Mouse (Mus musculus): Measurements from ENCODE around the gene Pstk.
"Not testable (repeated sequence)": the region's sequence is repeated elsewhere in the genome, so short reads cannot be mapped to it uniquely, and the experiment has no call there.

The Pstk gene

DNA sequence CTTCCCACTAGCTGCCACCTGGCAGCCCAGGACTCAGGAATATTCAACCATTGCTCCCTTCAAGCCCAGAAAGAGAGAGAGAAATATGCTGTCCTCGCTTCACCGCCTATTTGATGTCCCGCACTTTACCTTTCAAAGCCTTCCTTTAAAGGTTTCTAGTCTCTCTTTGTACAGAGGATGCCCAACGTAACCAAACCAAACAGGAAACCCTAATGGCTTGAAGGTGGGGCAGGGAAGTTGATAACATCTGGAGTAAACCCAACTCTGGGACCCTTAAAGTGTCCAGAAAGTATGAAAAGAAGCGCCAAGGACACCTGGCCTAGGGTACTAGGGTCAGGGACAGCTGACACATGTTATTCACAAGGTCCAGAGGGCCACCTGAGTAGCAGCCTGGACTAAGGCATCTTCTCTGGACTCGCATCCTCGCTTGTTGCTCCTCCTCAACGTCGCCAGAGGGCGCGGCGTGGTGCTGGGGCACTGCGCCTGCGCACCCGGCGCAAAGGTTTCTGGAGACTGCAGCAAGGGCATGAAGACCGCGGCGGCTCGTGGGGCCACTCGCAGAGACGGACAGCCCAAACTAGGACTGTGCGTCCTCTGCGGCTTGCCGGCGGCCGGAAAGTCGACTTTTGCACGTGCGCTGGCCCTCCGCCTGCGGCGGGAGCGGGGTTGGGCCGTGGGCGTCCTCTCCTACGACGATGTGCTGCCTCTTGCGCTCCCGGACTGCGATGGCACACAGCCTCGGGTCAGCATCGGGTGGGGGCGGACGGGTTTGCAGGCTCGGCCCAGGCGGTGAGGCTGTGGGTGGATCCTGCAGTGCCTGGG, at the start of gene Pstk:
TSS of gene Pstk (plus strand) at position 494 of the 822 bp plus-strand sequence.
- DNase-seq (ENCODE audit: low spot score in 2 of 2): peak; percentile 74 to 83

DNA sequence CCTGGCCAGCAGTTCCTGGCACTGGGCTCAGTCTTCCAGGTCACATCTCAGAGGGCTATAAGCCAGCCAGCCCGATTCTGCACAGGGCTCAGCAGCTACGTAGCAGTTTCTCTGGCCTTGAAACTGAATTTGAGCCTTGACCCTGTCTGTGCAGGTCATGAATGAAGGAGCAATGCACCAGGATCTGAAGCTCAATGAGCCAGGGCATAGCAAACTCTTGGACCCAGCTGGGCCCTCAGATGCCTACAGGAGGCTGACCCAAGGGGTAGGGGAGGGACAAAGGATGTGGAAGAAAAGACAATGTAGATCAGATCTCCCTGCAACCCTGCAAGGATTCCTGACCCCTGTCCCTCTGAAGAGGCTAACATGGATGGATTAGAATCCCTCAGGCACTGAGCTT, 48.7 kb upstream of the Pstk start, which contains the start of gene Cuzd1:
TSS of gene Cuzd1 (minus strand) at position 101 of the 400 bp plus-strand sequence.
- no peak for DNase-seq (ENCODE audit: low spot score in 2 of 2)

DNA sequence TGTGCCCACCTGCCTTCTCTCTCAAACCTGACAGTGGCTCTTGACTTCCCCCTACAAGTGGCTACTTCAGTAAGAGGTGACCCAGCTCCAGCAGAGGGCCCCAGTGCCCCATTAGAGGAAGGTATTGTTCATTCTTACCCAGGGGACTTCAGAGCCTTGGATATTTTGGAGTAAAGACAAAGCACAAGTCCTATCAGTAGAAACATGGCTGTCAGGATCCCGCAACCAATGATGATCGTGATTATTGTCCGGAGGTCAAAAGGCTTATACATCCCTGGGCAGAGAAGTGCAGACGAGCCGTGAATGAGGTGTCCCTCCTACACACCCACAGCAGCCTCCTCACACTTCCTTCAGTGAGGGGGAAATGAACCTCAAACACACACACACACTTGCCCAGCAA, 43.9 kb upstream of the Pstk start:
- no peak for DNase-seq (ENCODE audit: low spot score in 2 of 2)

DNA sequence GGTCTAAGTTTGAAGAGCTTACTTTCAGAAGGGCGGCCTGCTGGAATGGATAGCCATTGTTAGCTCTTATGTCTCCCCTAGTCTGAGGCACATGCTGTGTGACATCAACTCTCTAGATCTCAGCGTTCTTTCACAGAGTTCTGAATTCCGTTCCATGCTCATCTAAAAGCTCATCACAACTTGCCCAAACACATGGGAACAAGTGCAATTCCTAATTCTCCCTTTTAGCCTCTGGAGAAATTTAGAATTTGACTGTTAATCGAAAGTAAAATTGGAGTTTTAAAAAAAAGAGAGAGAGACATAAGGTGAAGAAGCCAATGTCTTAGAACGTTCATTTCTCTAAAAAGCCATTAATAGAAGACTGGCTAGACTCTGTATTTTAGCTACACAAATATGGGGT, 41.5 kb upstream of the Pstk start, which contains the start of gene Fam24b:
TSS of gene Fam24b (minus strand) at position 101 of the 400 bp plus-strand sequence.
- no peak for DNase-seq (ENCODE audit: low spot score in 2 of 2)

DNA sequence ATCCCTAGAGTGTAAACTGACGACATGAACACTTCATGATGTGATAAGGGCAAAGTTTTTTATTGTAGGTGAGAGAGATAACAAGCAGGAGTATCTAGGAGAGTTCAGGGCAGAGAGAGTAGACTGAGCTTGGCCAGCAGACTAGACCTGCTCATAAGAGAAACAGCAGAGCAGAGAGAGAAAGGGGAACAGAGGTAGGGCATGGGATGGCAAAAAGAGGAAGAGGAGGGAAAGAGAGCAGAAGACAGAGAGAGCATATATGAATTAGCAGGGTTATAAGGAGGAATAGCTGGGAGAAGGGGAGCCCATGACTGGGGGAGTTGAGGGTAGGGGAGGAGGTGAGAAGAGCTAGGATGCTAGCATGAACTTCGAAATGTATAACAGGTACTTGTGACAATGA, 39.3 kb upstream of the Pstk start:
- DNase-seq (ENCODE audit: low spot score in 2 of 2): no peak

DNA sequence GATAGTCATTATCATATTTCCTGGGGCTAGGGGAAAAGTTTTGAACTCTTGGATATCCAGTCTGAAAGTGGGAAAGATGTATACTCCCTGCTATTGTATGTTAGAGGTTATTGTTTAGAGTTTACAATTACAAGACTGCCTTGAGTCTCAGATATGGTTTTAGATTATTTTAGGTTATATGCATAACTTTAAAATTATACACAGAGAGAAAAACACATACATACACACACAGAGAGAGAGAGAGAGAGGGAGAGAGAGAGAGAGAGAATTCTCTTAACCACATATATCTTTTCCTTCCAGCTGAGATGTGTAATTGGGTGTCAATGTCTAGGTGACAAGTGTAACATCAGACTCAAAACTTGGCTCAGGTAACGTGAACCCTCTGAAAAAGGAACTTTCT, 37.4 kb upstream of the Pstk start, which contains the start of gene Fam24a:
TSS of gene Fam24a (plus strand) at position 301 of the 400 bp plus-strand sequence.
- DNase-seq (ENCODE audit: low spot score in 2 of 2): no peak

DNA sequence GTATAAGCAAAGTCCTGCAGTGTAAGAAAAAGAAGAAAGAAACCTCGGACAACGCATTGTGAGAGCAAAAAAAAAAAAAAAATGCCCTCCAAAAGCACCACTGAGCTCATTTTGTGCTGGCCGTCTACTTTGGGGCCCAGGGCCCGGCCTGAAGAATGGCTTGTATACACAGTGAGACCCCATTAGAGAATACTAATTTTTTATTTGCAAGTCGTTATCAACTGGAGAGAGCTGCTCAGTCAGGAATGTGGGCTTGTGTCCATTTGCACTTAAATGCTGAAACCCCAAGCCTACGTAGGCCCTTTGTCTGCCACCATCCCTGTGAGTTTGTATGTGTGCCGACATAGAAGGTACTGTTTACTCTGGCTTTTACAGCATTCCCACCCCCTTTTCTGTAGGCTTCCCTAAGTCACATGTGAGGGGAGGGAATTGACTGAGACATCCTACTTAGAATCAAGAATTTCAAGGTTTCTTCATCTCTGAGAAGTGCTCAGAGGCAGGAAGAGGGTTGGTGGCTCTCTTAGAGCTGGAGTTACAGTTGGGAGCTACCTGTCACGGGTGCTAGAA, 33.4 kb upstream of the Pstk start:
- DNase-seq (ENCODE audit: low spot score in 2 of 2): no peak

DNA sequence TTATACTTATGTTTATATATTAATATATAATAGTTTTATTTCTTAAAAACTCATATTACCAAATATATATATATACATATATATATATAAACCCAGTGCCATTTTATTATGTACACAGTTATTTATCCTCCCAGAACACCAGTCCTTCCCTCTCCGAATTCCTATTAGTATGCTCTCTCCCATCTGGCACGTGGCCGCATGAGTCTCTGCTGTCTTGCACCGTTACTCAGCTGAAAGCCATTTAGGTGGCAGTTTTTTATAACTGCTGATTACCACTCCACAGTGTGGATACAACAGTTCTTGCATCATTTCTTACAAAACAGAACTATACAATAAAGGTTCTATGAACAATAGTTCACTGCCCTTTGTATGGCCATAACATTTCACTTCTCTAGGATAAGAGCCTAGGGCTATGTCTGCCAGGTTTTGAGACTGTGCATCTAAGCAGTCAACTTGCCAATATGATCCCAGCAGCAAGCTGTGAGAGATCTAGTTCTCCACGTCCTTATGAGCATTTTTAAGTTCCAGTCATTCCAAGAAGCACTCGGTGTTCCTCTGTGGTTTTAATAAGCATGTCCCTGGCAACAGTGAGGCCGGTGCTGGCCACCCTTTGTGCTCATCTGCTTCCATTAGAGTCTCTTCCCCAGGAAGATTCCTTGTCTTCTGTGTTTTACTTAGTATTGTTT, 24.9 kb upstream of the Pstk start:
- no peak for DNase-seq (ENCODE audit: low spot score in 2 of 2)

DNA sequence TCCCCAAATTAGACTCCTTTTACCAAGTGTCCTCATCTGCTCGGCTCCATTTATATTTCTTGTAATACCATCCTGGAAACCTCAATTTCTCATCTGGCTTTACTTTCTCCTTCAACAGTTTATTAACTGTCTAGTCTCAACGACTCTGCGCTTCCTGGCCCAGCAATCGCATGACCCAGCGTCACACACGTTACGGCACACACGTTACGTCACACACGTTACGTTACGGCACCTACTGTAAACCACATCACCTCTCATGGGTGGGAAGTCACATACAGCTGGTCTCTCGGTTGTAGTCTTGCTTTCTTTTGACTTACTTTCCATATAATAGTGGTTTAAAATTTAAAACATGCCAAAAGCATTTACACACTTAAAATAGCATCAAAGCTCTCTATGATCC, 14.8 kb upstream of the Pstk start:
- DNase-seq (ENCODE audit: low spot score in 2 of 2): no peak

DNA sequence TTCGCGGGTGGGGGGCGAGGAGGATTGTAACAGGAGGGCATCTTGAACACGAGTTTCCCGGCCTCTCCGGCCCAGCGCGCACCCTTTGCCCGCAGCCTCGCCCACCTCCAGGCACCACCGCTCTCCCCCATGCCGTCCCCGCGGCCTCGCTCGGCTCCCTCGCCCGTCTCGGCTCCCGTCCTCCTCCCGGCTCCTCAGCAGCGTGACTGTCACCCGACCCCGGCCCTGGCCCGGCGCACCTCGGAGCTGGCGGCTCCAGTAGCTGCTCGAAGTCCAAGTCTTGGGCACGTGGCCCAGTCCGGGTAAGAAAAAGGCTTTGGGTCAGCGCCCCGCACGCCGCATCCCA, 8.7 kb upstream of the Pstk start:
- no peak for DNase-seq (ENCODE audit: low spot score in 2 of 2)

DNA sequence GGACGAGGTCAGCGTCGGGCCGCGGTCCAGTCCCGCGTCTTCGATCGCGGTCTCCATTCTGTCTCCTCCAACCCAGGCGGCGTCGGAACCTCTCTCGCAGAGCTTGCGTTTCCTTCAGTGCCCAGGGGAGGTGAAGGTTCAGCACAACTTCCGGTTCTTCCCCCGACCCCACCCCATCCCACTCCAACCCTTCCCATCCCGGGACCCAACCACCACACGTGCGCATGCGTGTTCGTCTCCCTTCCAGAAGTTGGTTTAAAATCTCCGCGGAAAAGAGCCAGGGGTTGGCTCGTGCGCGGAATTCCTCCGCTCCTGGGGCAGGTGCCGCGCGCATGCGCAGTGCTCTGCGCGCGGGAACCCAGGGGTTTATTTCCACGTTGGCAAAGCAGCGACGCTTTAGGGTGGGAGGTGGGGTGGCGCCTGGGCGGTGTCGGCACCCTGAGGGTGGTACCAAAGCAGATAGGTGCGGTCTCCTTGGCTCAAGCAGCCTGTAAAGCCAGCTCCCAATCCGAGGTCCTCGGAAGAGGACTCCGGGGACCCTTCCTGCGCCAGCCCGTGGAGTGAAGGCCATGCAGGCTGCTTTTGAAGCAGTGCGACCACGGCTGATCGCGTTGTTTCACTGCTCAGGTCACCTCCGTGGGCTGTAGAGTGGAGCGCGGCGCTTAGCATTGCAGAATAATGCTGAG, 8.2 kb upstream of the Pstk start, which contains the start of gene 2310057M21Rik:
TSS of gene 2310057M21Rik (minus strand) at position 145 of the 686 bp plus-strand sequence.
- peak; percentile 89 to 91 for DNase-seq (ENCODE audit: low spot score in 2 of 2)

DNA sequence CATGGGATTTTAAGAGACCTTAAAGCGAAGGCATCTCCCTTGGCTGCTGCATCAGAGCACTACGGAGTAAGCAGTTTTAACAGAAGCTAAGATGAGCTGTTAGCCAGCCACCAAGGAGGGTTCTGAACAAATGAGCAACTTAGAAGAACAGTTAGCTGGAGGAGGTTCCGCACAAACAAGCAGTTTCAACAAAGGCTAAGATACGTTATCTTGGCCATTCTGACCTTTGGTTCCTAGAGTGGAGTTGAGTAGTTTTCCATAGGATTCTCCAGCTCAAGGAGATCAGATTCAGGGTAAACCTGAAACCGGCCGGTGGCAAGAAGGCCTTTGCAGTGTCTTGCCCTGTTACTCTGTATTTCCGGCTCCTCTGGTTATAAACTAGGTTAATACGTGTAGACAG, 6.8 kb upstream of the Pstk start:
- DNase-seq (ENCODE audit: low spot score in 2 of 2): no peak

DNA sequence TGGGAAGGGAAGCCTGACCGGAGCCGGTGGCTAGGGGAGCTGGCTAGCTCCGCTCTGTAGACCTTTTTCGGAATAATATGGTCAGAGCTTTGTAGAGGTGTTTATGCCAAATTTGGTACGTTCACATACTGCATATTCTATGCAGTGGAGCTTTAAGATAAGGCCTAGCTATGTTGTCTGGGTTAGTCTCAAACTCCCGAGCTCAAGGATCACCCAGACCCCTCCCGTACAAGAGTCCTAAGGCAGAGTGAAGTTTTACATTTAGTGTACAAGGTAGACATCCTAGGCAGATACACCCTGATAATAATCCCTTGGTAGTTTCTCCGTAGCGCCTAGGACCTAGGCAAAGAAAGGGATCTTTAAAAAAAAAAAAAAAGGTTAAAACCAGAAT, 524 bp downstream of the Pstk start:
- no peak for DNase-seq (ENCODE audit: low spot score in 2 of 2)

DNA sequence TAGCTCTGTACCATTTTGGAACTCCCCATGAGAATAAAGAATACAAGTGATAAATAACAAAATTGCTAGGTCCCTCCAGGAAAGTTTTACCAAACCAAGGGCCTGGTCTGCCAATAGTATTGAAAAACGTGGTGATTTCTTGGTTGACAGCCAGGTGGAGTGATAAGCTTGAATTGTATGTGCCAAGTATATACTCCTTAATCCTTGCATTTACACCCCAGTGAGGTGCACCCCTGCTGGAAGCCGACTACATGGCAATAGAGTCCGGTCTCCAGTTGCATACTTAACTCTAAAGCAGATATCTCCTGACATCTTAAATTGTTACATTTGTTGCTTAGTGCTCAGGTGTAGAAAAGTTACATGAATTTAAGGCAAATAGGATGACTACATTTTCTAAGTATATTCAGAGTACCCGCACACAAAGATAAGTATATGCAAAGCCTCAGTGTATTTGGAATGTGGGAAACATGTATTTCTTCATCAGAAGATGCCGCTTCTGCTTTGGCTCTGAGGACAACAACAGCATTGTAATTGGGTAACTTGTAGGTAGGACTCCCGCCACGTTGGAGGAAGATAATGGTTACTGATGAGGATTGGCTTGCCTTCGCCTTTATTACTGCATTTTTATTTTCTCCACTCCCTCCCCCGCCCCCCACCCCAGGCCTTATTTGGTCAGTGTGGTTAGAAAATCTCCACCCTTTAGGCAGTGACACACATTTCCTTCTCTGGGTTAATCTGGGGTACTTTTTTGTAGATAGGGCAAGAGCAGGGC, 1.1 kb downstream of the Pstk start:
- DNase-seq (ENCODE audit: low spot score in 2 of 2): no peak

DNA sequence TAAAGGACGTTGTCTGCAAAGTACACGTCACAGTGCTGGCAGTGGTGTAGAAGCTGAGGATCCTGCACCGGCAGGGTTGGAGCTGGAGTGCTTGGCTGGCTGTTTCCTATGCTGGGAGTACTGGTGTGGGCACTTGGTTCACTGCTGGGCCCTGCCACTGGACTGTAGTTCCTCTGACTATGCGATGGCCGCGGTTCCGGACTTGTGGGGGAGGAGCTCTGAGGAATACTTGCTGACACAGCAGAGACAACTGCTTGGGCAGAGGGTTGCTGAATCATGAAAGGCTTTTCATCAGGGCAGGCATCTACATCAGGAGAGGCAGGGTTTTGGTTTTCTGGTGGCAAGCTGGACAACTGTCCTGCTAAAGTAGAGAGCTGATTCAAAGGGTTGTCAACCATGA, 20.8 kb downstream of the Pstk start:
- not testable (repeated sequence) for DNase-seq (ENCODE audit: low spot score in 2 of 2)

DNA sequence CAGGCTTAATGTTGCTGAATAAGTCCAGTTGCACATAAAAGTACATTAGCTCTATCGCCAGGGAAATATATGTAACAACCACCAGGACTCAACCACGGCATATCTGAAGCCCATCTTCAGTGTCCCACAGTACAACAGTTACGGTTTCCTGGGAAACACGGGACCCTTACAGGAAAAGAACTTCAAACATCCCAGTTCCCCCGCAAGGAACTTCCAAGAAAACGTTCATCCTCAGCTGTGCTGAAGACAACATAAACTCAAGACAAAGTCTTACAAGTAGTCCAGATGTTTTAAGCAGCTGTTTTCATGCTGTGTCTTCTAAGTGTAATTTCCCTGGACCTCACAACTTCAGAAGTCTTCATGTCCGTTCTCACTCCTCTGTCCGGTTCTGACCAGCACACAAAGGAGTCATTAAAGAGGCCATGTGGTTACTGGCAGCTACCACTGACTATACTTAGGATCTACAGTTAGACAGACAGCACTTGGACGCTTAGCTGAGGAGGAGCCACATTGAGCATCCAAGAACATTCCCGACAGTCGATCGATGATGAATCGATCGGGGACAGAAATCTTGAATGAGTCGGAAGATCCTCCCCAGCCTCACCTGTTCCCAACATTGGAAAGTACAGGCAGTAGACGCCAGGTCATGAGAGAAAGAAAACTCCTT, 38.5 kb downstream of the Pstk start:
- DNase-seq (ENCODE audit: low spot score in 2 of 2): no peak

DNA sequence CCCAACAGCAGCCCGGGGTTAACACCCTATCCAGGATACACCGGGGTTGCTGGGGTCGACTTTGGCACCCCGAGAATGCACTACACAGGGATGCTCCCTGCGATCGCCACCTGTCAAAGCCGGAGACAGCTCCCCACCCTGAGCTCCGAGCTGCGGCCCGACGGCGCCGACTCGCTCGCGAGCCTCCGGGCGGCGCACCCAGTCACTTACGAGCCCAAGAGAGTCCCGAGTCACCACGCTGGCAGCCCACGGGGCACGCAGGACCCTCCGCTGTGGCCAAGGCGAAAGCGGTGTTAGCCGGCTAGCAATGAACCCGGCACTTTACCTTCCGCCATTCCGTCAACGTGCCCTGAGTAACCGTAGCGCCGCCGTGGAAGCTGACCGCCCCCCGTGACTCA, 39.0 kb downstream of the Pstk start:
- no peak for DNase-seq (ENCODE audit: low spot score in 2 of 2)

DNA sequence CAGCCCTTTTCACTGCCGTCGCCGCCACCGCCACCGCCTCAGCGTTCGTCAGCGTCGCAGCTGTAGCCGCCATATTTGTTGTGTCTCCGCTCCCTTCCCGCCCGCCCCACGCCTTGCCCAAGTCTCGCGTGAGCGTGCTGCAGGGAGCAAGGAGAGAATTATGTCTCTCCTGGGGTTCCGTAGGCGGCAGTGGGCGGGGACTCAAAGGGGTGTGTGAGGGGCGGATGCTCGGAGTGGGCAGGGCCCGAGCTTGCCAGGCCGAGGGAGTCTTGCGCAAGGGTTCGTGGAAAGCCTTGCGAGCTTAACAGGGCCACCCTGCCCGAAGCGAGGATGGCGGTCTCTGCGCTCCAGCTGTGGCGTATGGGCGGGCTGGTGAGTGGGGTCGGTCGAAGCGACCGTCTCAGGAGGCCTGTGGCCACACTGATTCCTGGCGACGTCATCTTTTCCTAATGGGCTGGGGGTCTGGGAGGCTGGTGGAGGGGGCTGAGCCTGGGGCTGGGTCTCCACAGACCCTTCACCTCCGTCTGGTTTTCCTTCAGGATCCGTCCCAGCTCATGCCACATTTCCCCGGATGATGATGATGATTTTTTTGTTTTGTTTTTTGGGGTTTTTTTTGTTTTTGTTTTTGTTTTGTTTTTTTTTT, 39.6 kb downstream of the Pstk start, which contains the start of the genes Ikzf5 and Acadsb:
TSS of gene Ikzf5 (minus strand) at position 106 of the 643 bp plus-strand sequence.
TSS of gene Acadsb (plus strand) at position 186 of the 643 bp plus-strand sequence.
- DNase-seq (ENCODE audit: low spot score in 2 of 2): peak; percentile 97

DNA sequence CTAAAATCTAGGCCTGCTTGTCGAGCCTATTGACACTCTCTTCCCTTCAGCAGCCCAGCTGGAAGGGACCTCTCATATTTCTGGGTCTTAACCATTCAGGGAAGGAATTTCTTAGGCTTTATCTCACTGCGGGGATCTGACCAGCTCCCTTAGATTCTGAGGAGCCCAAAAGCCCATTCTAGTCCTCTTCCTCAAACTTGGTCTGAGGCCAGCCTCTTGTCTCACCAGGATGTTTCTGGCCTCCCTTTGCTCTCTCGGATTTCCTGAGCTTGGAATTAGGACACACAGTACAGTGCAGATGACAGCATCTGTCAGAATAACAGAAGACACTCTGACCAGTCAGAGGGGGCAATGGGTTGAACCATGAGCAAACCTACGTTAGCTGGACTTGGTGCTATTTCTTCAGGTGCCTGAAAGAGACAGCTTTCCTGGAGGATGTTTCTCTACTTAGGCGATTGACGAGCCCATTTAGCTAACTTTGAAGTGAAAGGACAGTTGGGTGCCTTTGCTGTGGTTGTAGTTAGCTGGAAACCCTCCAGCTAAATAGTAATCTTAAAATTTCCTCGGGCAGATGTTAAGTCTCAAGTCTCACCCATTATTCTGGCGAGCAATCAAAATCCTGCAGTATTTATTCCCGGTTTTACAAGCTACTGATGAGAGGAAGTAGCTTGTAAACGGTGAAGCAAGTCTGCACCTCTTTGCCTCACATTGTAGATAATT, 40.4 kb downstream of the Pstk start:
- DNase-seq (ENCODE audit: low spot score in 2 of 2): no peak

DNA sequence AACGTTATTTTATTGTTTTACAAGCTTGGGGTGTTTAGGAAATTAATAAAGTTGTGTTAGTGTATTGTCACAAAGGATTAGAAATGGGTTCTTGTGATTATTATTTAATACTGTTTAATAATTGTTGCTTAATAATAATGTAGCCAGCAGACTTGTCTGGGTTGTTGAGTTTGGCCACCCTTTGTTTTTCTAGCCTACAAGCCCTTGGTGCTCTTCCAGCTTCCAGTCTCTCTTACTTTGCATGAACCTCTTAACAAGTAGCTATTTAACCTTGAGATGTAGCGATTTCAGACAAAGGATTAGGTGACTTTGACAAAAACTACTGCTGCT, 41.0 kb downstream of the Pstk start:
- no peak for DNase-seq (ENCODE audit: low spot score in 2 of 2)

Data from frontal cortex, postnatal 14 days (tissue).